Mouse (Mus musculus) left cerebral cortex, postnatal 14 days (tissue): ENCODE data around the gene D430042O09Rik. TPM values are rescaled to one million over a fixed set of nuclear protein-coding genes. Genes with fewer than 3 reads are reported as not detected.

Experiments
- DNase-seq, 2 experiments: peaks; one replicate each; pipeline ENCODE4 v3.0.0; 2021 to 2022; ENCODE audit warnings: low spot score in 2 of 2, mixed read lengths in 1 of 2
- intact Hi-C: fragments of 180-260 bp; cut with DNase I; formaldehyde crosslinking; loops from one replicate; pipeline ENCODE4 v1.15.1; 2025
- total RNA-seq, 2 experiments: library from RNA; stranded (reverse); gene quantifications; 2 replicates each; pipeline ENCODE4 v1.2.3; 2021

The D430042O09Rik gene
- total RNA-seq, 2 experiments from 2014 or later = 18.5 to 24.4 TPM

GRCm38 (mm10) chr7:125899916-125900315 lies 192.2 kb downstream of the D430042O09Rik start:
- intact Hi-C loops = no loop called here
- DNase-seq = no peak

GRCm38 (mm10) chr7:125900386-125901161 lies 192.9 kb downstream of the D430042O09Rik start:
- intact Hi-C loops = no loop called here
- peak in 1 of 2 experiments; percentile 33 for DNase-seq

GRCm38 (mm10) chr7:125920801-125921200 lies 213.1 kb downstream of the D430042O09Rik start:
- DNase-seq = no peak
- intact Hi-C loops = no loop called here

- DNase-seq = no peak
Observed at GRCm38 (mm10) chr7:125924044-125924443, 216.4 kb downstream of the D430042O09Rik start.

More at GRCm38 (mm10) chr7:125924044-125924443, 216.4 kb downstream of the D430042O09Rik start:
- intact Hi-C loops = no loop called here

Other genes with a start within 250 kb of the D430042O09Rik start
- gene Nsmce1, start 216.3 kb upstream of the D430042O09Rik start, total RNA-seq = 10 to 100 TPM; 15.8 to 19.2 TPM
- gene Il4ra, start 155.8 kb upstream of the D430042O09Rik start, total RNA-seq = 1 to 10 TPM; 5.0 to 6.5 TPM
- gene Il21r, start 104.5 kb upstream of the D430042O09Rik start, total RNA-seq = 1 to 10 TPM in 1 of 2 experiments, under 1 TPM in 1; 0.72 to 1.0 TPM
- 10 to 100 TPM; 86.0 to 89.7 TPM for gene Gtf3c1, start 108 bp upstream of the D430042O09Rik start, total RNA-seq